Mouse (Mus musculus): ENCODE data around the gene Prrc2a.

GRCm38 (mm10) chr17:35194844-35195630, 30.3 kb upstream of the Prrc2a start:
- no peak for TF ChIP-seq CTCF (IDR thresholded peaks at IDR 0.05; ENCODE audit: low read depth, low read length)
- no peak for TF ChIP-seq POLR2A (IDR thresholded peaks at IDR 0.05; ENCODE audit: borderline replicate concordance, low read depth, low read length)
